Mouse (Mus musculus) megakaryocyte, embryonic 14.5 days (primary cell): Measurements from ENCODE around the gene N4bp1.

Source experiments
- FLI1 ChIP-seq: IDR thresholded peaks from 2 replicates; pipeline ENCODE4 v1.6.1; 2012; ENCODE audit warnings: low read length, inconsistent platforms, mixed read lengths
- GATA1 ChIP-seq: IDR thresholded peaks from 3 replicates; pipeline ENCODE4 v1.6.1; 2012; ENCODE audit warnings: mixed read lengths, low read length, inconsistent platforms, borderline replicate concordance

- TF ChIP-seq FLI1 = no peak
- TF ChIP-seq GATA1 = no peak
These were observed 119.4 kb downstream of the N4bp1 start for GRCm38 (mm10) chr8:86765669-86766068.
